Mouse (Mus musculus): ENCODE measurements at regions not wholly inside any gene's neighbourhood (a gene's known extent, or its start where the extent isn't known, plus 50 kb on each side); places are given as distances from the start of the nearest gene placed in this dataset.

DNA sequence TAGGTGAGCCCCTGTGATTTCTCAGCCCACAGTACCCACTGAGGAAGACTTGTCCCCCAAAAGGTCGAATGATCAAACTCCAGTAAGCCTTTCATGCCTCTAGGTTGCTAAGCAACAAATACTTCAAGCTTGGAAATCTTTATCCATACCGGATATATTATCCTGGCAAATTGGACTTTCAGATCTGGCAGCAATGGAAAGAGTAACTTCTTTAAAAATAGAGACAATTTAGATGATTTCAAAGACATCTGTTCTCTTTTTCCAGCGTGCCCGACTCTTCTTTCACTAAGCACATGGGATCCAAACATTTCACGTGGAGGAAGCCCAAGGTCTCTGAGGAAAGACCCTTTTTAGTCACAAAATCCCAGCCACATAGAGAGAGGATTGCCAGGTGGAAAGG, 645.4 kb downstream of the Insc start:
- DNase-seq = no peak

DNA sequence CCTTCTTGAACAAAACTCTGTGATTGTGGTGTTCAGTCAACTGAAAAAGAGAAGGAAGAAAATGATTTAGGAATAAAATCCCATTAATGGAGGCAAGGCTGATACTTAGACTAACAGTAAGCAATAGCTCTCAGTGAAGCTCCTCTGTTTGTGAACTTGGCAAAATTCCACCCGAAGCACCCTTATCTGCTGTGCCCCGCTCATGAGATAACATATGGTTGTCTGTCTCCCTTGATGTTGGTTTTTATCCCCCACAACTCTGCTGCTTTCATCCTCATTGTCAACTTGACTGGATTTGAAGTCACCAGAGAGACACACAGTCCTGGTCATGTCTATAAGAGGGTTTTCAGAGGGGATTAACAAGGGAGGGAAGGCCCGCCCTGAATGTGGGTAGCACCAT, 646.1 kb downstream of the Sox6 start:
- DNase-seq = no peak

DNA sequence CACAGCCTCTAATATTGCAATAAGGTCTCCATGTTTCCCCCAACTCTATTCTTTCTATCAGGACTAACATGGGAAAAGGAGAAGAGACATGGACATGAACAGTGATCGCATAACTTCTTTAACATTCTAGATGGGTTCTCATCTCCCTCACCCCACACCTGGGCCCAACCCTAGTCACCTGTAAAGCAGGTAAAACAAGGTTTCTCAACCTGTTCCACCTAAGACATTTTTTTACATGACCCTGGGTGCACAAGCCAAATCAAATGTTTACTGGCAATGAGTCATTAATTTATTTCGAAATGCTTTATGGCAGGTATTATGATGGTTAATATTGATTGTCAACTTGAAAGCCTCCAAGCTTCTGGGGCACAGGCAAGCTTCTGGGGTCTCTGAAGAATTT, 640.4 kb downstream of the Sox6 start:
- DNase-seq = no peak

DNA sequence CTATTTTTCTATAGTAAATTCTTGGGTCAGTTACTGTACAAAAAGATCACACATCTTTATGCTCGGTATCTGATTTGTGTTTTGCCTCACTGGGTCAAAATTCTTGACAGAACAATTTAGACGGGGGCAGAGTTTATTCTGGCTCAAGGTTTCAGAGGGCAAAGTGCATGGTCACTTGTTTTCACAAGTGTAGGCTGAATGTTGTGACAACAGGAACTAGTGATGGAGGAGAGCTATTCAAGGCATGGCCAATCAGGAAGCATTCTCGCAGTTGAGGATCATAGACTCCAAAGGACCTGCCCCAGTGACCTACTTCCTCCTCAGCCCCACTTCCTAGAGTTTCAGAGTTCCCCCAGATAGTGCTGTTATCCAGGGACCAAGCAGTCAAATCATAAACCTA, 639.1 kb downstream of the Sox6 start:
- DNase-seq = no peak

DNA sequence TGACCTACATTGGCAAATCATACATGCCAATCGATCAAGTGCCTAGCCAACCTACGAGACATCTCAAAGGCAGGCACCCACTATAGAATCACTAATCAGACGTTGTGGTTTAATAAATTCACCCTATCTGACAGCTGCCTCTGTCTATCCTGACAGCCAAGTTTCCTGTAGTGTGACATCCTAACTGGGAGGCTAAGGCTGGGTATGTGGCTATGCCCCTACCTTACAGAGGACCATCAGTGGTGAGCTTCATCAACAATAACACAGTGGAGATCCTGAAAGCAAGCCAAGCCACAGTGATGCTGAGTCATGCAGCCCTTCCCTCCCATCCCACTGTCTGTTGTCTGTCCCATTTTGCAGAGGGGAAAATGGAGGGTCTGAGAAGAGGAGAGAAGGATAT, 630.7 kb downstream of the Sox6 start:
- DNase-seq = no peak

DNA sequence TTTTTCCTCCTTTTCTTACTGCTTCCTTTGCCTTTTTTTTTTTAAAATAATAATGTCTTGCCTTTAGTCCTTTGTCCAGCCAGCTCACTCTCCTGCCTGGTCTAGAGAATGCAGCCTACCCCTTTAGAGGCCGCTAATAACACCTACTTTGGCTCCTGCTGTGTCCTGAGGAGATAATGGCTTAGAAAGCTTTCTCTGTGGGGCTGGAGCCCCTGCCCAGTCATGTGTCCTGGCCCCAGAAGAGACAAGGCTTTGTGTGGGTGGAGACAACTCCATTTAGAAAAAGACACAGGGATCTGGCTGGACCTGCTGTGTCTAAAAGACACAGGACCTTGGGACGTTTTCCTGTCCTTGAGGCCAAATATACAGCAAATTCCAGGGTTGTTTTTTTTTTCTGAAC, 629.7 kb downstream of the Sox6 start:
- no peak for DNase-seq

DNA sequence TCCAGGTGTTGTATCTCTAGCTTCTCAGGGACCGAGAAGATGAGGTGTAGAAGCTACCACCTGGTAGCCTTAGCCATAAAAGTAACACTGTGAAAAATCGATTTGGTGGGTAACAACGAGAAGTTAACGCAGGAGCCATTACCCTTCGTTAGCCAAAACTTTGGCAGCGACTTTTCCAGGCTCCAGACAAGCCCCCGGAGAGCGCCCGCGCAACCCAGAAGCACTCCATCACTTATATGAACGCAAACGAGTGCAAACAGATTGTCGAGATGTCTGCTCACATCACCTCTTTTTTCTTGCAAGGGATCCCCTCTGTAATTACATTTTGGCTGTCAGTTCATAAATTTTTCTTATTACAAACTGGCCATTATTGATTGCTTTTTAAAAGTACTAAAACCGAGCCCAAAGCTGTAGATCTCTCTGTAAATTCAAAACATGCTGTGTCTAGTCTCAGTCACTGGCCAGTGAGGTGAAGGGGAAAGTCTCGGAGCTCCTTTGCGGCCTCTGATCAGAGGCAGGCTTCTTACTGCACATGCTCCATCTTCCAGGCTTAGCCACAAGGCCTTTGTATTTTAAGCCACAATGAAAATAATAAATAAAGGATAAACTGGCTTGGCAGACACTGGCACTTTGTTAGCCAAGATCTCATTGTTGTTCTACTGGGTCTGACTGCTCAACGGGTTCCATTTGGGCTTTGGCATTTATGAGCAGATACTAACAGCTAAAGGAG, 627.9 kb downstream of the Sox6 start:
- DNase-seq = no peak

DNA sequence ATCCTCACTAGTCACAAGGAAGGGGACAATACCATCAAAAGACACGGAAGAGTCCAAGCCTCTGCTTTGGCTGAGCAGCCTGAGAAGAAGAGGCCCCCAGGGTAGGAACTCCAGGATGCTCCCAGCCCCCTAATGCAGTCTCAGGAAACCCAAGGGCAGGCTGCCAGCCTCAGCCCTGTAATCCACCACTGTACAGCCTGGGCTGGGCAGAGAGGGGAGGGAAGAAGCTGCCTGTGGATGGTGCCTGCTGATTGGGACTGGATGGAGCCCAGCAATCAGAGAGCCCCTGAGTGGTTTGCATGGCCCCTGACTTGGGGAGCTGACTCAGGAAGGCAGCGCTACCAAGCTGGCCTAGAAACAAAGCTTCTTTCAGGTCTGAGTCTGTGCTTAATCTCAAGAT, 627.1 kb downstream of the Sox6 start:
- DNase-seq = no peak

DNA sequence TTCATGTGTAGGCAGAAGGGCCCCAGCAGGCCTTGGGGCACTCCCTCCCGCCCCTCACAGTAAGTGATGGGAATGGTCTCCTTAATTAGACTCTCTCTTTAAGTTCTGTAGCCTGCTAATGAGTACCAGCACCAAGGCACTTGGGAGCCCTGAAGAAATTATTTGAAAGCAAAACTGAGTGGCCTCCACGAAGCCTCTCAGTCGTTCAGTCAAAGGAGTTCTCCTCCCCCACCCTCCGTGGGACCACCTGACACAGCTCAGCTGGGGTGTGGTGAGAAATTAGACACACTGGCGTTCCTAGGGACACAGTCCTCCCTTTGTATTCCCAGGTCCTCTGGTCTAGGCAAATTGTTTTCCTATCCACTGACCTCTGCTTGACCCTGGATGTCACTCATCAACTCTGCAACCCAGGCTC, 623.4 kb downstream of the Sox6 start:
- DNase-seq = no peak
